In the genomic region with DNA sequence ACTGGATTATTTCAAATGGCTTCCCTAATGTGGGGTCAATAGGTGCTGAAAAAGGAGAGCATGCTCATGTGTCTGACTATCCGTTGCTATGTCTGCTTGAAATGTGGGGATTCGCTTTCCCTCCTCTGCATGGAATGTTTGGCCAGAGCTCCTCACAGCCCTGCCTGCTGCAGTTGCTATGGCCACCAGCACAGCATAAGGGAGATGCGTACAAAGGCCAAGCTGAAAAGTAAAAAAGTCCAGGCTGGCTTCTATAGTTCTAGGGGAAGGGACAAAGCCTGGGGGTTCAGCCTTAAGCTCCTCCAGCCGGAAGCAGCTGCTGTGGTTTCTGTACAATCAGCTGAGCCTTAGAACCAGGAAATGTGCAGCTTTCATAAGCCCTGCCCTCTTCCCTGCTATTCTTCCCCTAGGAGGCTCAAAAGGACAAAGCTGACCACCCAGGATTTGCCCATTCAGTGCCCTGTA, we compare ENCODE assay signal across 10 mouse cellular contexts. TPM values are rescaled to one million over a fixed set of nuclear protein-coding genes. Genes with fewer than 3 reads are reported as not detected.
DNase-seq lines count a peak whose midpoint lies in the region; ATAC-seq and TF ChIP-seq lines count a peak whose summit lies in the region.
"Had no signal": no experiment of that assay in that cellular context is flagged by ENCODE, and none has a peak within 500 bp of the region (broad histone marks: within the 10 kb centered on the region; RNA-seq: fewer than 3 reads in every experiment).

No protein-coding gene starts in this region.

- peak; percentile 78 for ATAC-seq in hindbrain, embryonic 14.5 days (ENCODE audit: low FRiP score)
- ATAC-seq in midbrain, embryonic 11.5 days (ENCODE audit: low FRiP score) = peak; percentile 84

- H3K9ac ChIP-seq in hindbrain, embryonic 14.5 days = no peak overlapping the region
- H3K9ac ChIP-seq in midbrain, embryonic 11.5 days (ENCODE audit: low read length) = no peak overlapping the region

- 39% methylated on average over 4 of the region's 4 CpGs for WGBS in cerebellum, adult 2 months
- WGBS in hindbrain, embryonic 14.5 days = 26% methylated on average over 4 of the region's 4 CpGs
- WGBS in midbrain, embryonic 11.5 days = 25% methylated on average over 4 of the region's 4 CpGs

- no peak for TF ChIP-seq POLR2A in cerebellum, adult 2 months (IDR thresholded peaks at IDR 0.05; ENCODE audit: borderline replicate concordance, insufficient read depth, low read length)

- peaks cover 32% of the 10 kb centered on the region for H3K4me1 ChIP-seq in cerebellum, adult 2 months (ENCODE audit: control insufficient read depth, insufficient read depth, low read length)
- H3K4me1 ChIP-seq in hindbrain, embryonic 14.5 days (replicated peaks; ENCODE audit: control insufficient read depth, insufficient read depth, low read length) = peaks cover 4% of the 10 kb centered on the region; the same call in 1 of the 2 replicates
- H3K4me1 ChIP-seq in midbrain, embryonic 11.5 days (ENCODE audit: control insufficient read depth, insufficient read depth, low read length) = peaks cover 10% of the 10 kb centered on the region

- peak overlapping the region; percentile 23; the same call in 1 of the 2 replicates for H3K27ac ChIP-seq in cerebellum, adult 2 months (ENCODE audit: insufficient read depth, low read length)
- peak overlapping the region; percentile 54 for H3K27ac ChIP-seq in hindbrain, embryonic 14.5 days
- peak overlapping the region; percentile 59 for H3K27ac ChIP-seq in midbrain, embryonic 11.5 days (ENCODE audit: low read depth, low read length)

- H3K4me3 ChIP-seq in cerebellum, adult 2 months (replicated peaks; ENCODE audit: insufficient read depth, low read depth, low read length) = no peak overlapping the region
- no peak overlapping the region for H3K4me3 ChIP-seq in hindbrain, embryonic 14.5 days (replicated peaks; ENCODE audit: low read length)
- no peak overlapping the region for H3K4me3 ChIP-seq in midbrain, embryonic 11.5 days (ENCODE audit: low read depth, low read length)

- H3K27me3 ChIP-seq in cerebellum, adult 2 months (ENCODE audit: control insufficient read depth, insufficient read depth, low read length) = no peaks in the 10 kb centered on the region
- no peaks in the 10 kb centered on the region for H3K27me3 ChIP-seq in hindbrain, embryonic 14.5 days (ENCODE audit: control insufficient read depth, insufficient read depth, low read length)
- no peaks in the 10 kb centered on the region for H3K27me3 ChIP-seq in midbrain, embryonic 11.5 days (ENCODE audit: control insufficient read depth, insufficient read depth, low read length)
- H3K27me3 ChIP-seq: megakaryocyte, embryonic 14.5 days had no signal

- peaks cover 6% of the 10 kb centered on the region; the same call in 1 of the 2 replicates for H3K36me3 ChIP-seq in hindbrain, embryonic 14.5 days (replicated peaks; ENCODE audit: control insufficient read depth, insufficient read depth)
- no peaks in the 10 kb centered on the region for H3K36me3 ChIP-seq in midbrain, embryonic 11.5 days (ENCODE audit: control insufficient read depth, insufficient read depth, low read length)

- no peak for DNase-seq in cerebellum, adult 2 months
- DNase-seq in cerebellum, adult 9-10 months = no peak
- DNase-seq in T-cell, adult 2 months (ENCODE audit: low spot score) = peak; percentile 14
- DNase-seq in hindbrain, embryonic 14.5 days (ENCODE audit: low spot score) = peak; percentile 27
- DNase-seq in midbrain, embryonic 11.5 days (ENCODE audit: low spot score, missing footprints) = peak; percentile 89
- no peak for DNase-seq in layer of hippocampus, adult 9-11 months
- no peak for DNase-seq in right cerebral cortex, adult 2 months (ENCODE audit: low spot score in 2 of 2)
- no peak for DNase-seq in cerebellum, adult 11 months
- DNase-seq: adrenal gland, postnatal 10 days had no signal

- H3K4me2 ChIP-seq in hindbrain, embryonic 14.5 days (replicated peaks) = no peak overlapping the region
- no peak overlapping the region for H3K4me2 ChIP-seq in midbrain, embryonic 11.5 days

- H3K9me3 ChIP-seq in hindbrain, embryonic 14.5 days (ENCODE audit: control insufficient read depth, low read length) = no peaks in the 10 kb centered on the region
- no peaks in the 10 kb centered on the region for H3K9me3 ChIP-seq in midbrain, embryonic 11.5 days (ENCODE audit: control insufficient read depth, low read length)
- H3K9me3 ChIP-seq: megakaryocyte, embryonic 14.5 days had no signal

- no peak for TF ChIP-seq CTCF in cerebellum, adult 2 months (IDR thresholded peaks at IDR 0.05; ENCODE audit: borderline replicate concordance, insufficient read depth, low read depth, low read length)

RNA-seq across cellular contexts. Expression of a gene that starts 27.7 kb away (rescaled TPM):
- not detected in 2 replicates for polyA plus RNA-seq in cerebellum, adult 2 months (2012; rRNA removed)
- not detected in 2 replicates for polyA plus RNA-seq in hindbrain, embryonic 14.5 days (2014; fragmentation: Nextera tagmentation; extraction: Ambion mirVana)
- polyA plus RNA-seq in midbrain, embryonic 11.5 days (2014; fragmentation: Nextera tagmentation; extraction: Ambion mirVana) = not detected in 2 replicates

RNA-seq across cellular contexts. Expression of a gene that starts 36.9 kb away (rescaled TPM):
- polyA plus RNA-seq in cerebellum, adult 2 months (2012; rRNA removed) = 1.1 and 1.3 TPM in 2 replicates
- not detected in 2 replicates for polyA plus RNA-seq in hindbrain, embryonic 14.5 days (2014; fragmentation: Nextera tagmentation; extraction: Ambion mirVana)
- polyA plus RNA-seq in midbrain, embryonic 11.5 days (2014; fragmentation: Nextera tagmentation; extraction: Ambion mirVana) = 0.10 and 0.14 TPM in 2 replicates

RNA-seq across cellular contexts. Expression of a gene that starts 53.1 kb away (rescaled TPM):
- 11.0 and 15.1 TPM in 2 replicates for polyA plus RNA-seq in cerebellum, adult 2 months (2012; rRNA removed)
- polyA plus RNA-seq in hindbrain, embryonic 14.5 days (2014; fragmentation: Nextera tagmentation; extraction: Ambion mirVana) = 19.7 and 22.3 TPM in 2 replicates
- polyA plus RNA-seq in midbrain, embryonic 11.5 days (2014; fragmentation: Nextera tagmentation; extraction: Ambion mirVana) = 6.2 and 8.2 TPM in 2 replicates

Comparison
In these comparisons a context has a peak if more than half of its experiments do, and no peak if none do; other contexts are left out.
1. DNase-seq: peak in T-cell, adult 2 months (single experiment), hindbrain, embryonic 14.5 days (single experiment) and midbrain, embryonic 11.5 days (single experiment); none in cerebellum, adult 2 months (0 of 2), cerebellum, adult 9-10 months (single experiment), layer of hippocampus, adult 9-11 months (single experiment), right cerebral cortex, adult 2 months (0 of 2) and cerebellum, adult 11 months (single experiment).
2. Peak in every context shown above with its lines, with median percentiles within 50 percentile points of each other: H3K27ac ChIP-seq.